Mouse (Mus musculus) G1E (cell line): ENCODE measurements around the gene Gcnt2.

Experiments
- CTCF ChIP-seq: IDR thresholded peaks from 2 replicates; pipeline ENCODE4 v1.5.1; 2012; ENCODE audit warnings: low read depth, low read length, inconsistent platforms, mixed read lengths
- GATA1 ChIP-seq: IDR thresholded peaks from 2 replicates; pipeline ENCODE4 v1.6.1; 2012; ENCODE audit warnings: borderline replicate concordance, low read length, inconsistent platforms, mixed read lengths

GRCm38 (mm10) chr13:40916321-40917160 is 57.0 kb downstream of the Gcnt2 start:
- no peak for TF ChIP-seq CTCF
- no peak for TF ChIP-seq GATA1
